Mouse (Mus musculus) forebrain, embryonic 15.5 days (tissue): ENCODE results near the gene Zfp428. TPM values are rescaled to one million over a fixed set of nuclear protein-coding genes. Genes with fewer than 3 reads are reported as not detected.

Source experiments
- ATAC-seq: fragments of 200-750 bp; cut with Nextera tagmentation; replicated peaks from 2 replicates; pipeline ENCODE4 v1.8.0; 2017; ENCODE audit warnings: mild to moderate bottlenecking, moderate TSS enrichment, moderate library complexity
- H3K27ac ChIP-seq: fragments of 300-500 bp; sonication (generic); replicated peaks from 2 replicates; pipeline ENCODE4 v1.5.1; 2015; ENCODE audit warnings: mild to moderate bottlenecking, inconsistent platforms
- H3K27me3 ChIP-seq: fragments of 300-500 bp; sonication (generic); 2 replicates; pipeline ENCODE4 v1.6.1; 2015; ENCODE audit warnings: inconsistent platforms
- H3K36me3 ChIP-seq: fragments of 300-500 bp; sonication (generic); 2 replicates; pipeline ENCODE4 v1.6.1; 2015; ENCODE audit warnings: mild to moderate bottlenecking, inconsistent platforms
- H3K4me1 ChIP-seq: fragments of 300-500 bp; sonication (generic); 2 replicates; pipeline ENCODE4 v1.6.1; 2015; ENCODE audit warnings: inconsistent platforms
- H3K4me2 ChIP-seq: fragments of 300-500 bp; sonication (generic); replicated peaks from 2 replicates; pipeline ENCODE4 v1.6.1; 2015; ENCODE audit warnings: mild to moderate bottlenecking, inconsistent platforms
- H3K4me3 ChIP-seq: fragments of 300-500 bp; sonication (generic); 2 replicates; pipeline ENCODE4 v1.5.1; 2015; ENCODE audit warnings: mild to moderate bottlenecking, inconsistent platforms
- H3K9ac ChIP-seq: fragments of 300-500 bp; sonication (generic); replicated peaks from 2 replicates; pipeline ENCODE4 v1.6.1; 2015; ENCODE audit warnings: mild to moderate bottlenecking, inconsistent platforms
- H3K9me3 ChIP-seq: fragments of 300-500 bp; sonication (generic); 2 replicates; pipeline ENCODE4 v1.6.1; 2016; ENCODE audit warnings: inconsistent platforms
- WGBS: fragments of 180-500 bp; shearing (Covaris S2); methylation state at CpG from one replicate; pipeline ENCODE4 v1.1.7; 2015; ENCODE audit warnings: mixed read lengths; 5-methylcytosine and 5-hydroxymethylcytosine counted together
- polyA plus RNA-seq: library from polyadenylated mRNA; unstranded; fragments of >200 nt; fragmentation: Nextera tagmentation; extraction: Ambion mirVana; gene quantifications from 2 replicates; pipeline ENCODE4 v1.2.1, GENCODE M21; 2015

The Zfp428 gene
- polyA plus RNA-seq = 296 and 306 TPM in 2 replicates

GRCm38 (mm10) chr7:24506838-24507725, at the start of gene Zfp428:
Gene Zfp428, plus strand, starts transcription at chr7:24507006.
- H3K9ac ChIP-seq = peak within 1 kb of the TSS; percentile 97
- peaks cover 54% of the 10 kb centered on the region for H3K4me1 ChIP-seq
- H3K4me2 ChIP-seq = peak within 1 kb of the TSS; percentile 52
- peak within 1 kb of the TSS; percentile 100 for H3K27ac ChIP-seq
- peak; percentile 91 for ATAC-seq
- H3K36me3 ChIP-seq = peaks cover 21% of the 10 kb centered on the region
- WGBS = under 1% methylated on average over 84 of the region's 84 CpGs
- H3K9me3 ChIP-seq = no peaks in the 10 kb centered on the region
- H3K4me3 ChIP-seq = peak within 1 kb of the TSS; percentile 82
- no peaks in the 10 kb centered on the region for H3K27me3 ChIP-seq

- Histone ChIP-seq H3K4me1 (0 out of 2 replicates have a peak, but pooled peaks cover 3% of the 10 kb centered on the region), H3K27ac (no peak overlapping the region), H3K4me3 (no peak overlapping the region), H3K9me3 (no peaks in the 10 kb centered on the region), H3K9ac (no peak overlapping the region), H3K4me2 (no peak overlapping the region), H3K27me3 (no peaks in the 10 kb centered on the region), H3K36me3 (no peaks in the 10 kb centered on the region)
- 67% methylated on average over 10 of the region's 10 CpGs for WGBS
- ATAC-seq = no peak
These were observed 49.0 kb upstream of the Zfp428 start for GRCm38 (mm10) chr7:24457726-24458370.

- Histone ChIP-seq H3K9me3 (no peaks in the 10 kb centered on the region), H3K27ac (no peak overlapping the region), H3K4me1 (0 out of 2 replicates have a peak, but pooled peaks cover 3% of the 10 kb centered on the region), H3K4me2 (no peak overlapping the region), H3K36me3 (no peaks in the 10 kb centered on the region), H3K9ac (no peak overlapping the region), H3K27me3 (no peaks in the 10 kb centered on the region; the same call in 1 of the 2 replicates), H3K4me3 (no peak overlapping the region)
- 85% methylated on average over 5 of the region's 5 CpGs for WGBS
- no peak for ATAC-seq
These were observed 47.4 kb upstream of the Zfp428 start for GRCm38 (mm10) chr7:24459440-24459839.

GRCm38 (mm10) chr7:24459843-24460242, 47.0 kb upstream of the Zfp428 start:
- WGBS = 77% methylated on average over 3 of the region's 3 CpGs

GRCm38 (mm10) chr7:24461376-24462051, 45.3 kb upstream of the Zfp428 start:
- ATAC-seq = no peak
- 70% methylated on average over 14 of the region's 14 CpGs for WGBS
- H3K4me3 ChIP-seq = no peak overlapping the region

More at GRCm38 (mm10) chr7:24459843-24460242, 47.0 kb upstream of the Zfp428 start:
- no peak for ATAC-seq
- Histone ChIP-seq H3K4me3 (no peak overlapping the region), H3K4me2 (no peak overlapping the region), H3K9ac (no peak overlapping the region), H3K9me3 (no peaks in the 10 kb centered on the region), H3K4me1 (0 out of 2 replicates have a peak, but pooled peaks cover 3% of the 10 kb centered on the region), H3K27ac (no peak overlapping the region), H3K36me3 (no peaks in the 10 kb centered on the region), H3K27me3 (no peaks in the 10 kb centered on the region; the same call in 1 of the 2 replicates)

GRCm38 (mm10) chr7:24462388-24463319, 44.2 kb upstream of the Zfp428 start, which contains the start of gene Plaur:
Gene Plaur, plus strand, starts transcription at chr7:24462484.
- no peaks in the 10 kb centered on the region for H3K9me3 ChIP-seq
- peak within 1 kb of the TSS; percentile 19; the same call in 1 of the 2 replicates for H3K4me2 ChIP-seq
- no peak for ATAC-seq
- no peak within 1 kb of the TSS for H3K4me3 ChIP-seq
- H3K27ac ChIP-seq = no peak within 1 kb of the TSS
- H3K27me3 ChIP-seq = no peaks in the 10 kb centered on the region; the same call in 1 of the 2 replicates
- WGBS = 9% methylated on average over 26 of the region's 27 CpGs
- no peaks in the 10 kb centered on the region for H3K36me3 ChIP-seq
- 0 out of 2 replicates have a peak, but pooled peaks cover 3% of the 10 kb centered on the region for H3K4me1 ChIP-seq
- H3K9ac ChIP-seq = no peak within 1 kb of the TSS; the same call in 1 of the 2 replicates

More at GRCm38 (mm10) chr7:24461376-24462051, 45.3 kb upstream of the Zfp428 start:
- Histone ChIP-seq H3K9me3 (no peaks in the 10 kb centered on the region), H3K27me3 (no peaks in the 10 kb centered on the region; the same call in 1 of the 2 replicates), H3K4me1 (0 out of 2 replicates have a peak, but pooled peaks cover 3% of the 10 kb centered on the region), H3K36me3 (no peaks in the 10 kb centered on the region), H3K9ac (no peak overlapping the region), H3K27ac (no peak overlapping the region), H3K4me2 (no peak overlapping the region)

GRCm38 (mm10) chr7:24466835-24467234, 40.0 kb upstream of the Zfp428 start:
- Histone ChIP-seq H3K4me3 (no peak overlapping the region), H3K9ac (no peak overlapping the region), H3K27ac (no peak overlapping the region), H3K4me1 (0 out of 2 replicates have a peak, but pooled peaks cover 3% of the 10 kb centered on the region), H3K9me3 (no peaks in the 10 kb centered on the region), H3K36me3 (no peaks in the 10 kb centered on the region), H3K4me2 (no peak overlapping the region), H3K27me3 (no peaks in the 10 kb centered on the region; the same call in 1 of the 2 replicates)
- 93% methylated on average over 6 of the region's 6 CpGs for WGBS
- no peak for ATAC-seq

GRCm38 (mm10) chr7:24467886-24468285, 38.9 kb upstream of the Zfp428 start:
- Histone ChIP-seq H3K27me3 (no peaks in the 10 kb centered on the region; the same call in 1 of the 2 replicates), H3K36me3 (no peaks in the 10 kb centered on the region), H3K4me3 (no peak overlapping the region), H3K4me2 (no peak overlapping the region), H3K27ac (no peak overlapping the region), H3K9ac (no peak overlapping the region), H3K9me3 (no peaks in the 10 kb centered on the region), H3K4me1 (no peaks in the 10 kb centered on the region)
- no peak for ATAC-seq
- 85% methylated on average over 5 of the region's 5 CpGs for WGBS

- 89% methylated on average over 3 of the region's 3 CpGs for WGBS
- no peak for ATAC-seq
These were observed 37.7 kb upstream of the Zfp428 start for GRCm38 (mm10) chr7:24469126-24469525.

GRCm38 (mm10) chr7:24470356-24470755, 36.5 kb upstream of the Zfp428 start:
- no peaks in the 10 kb centered on the region for H3K36me3 ChIP-seq
- no peak for ATAC-seq
- H3K27me3 ChIP-seq = no peaks in the 10 kb centered on the region
- WGBS = 94% methylated on average over 7 of the region's 7 CpGs
- H3K9me3 ChIP-seq = no peaks in the 10 kb centered on the region
- no peak overlapping the region for H3K4me2 ChIP-seq
- peaks cover 8% of the 10 kb centered on the region for H3K4me1 ChIP-seq
- H3K9ac ChIP-seq = no peak overlapping the region
- no peak overlapping the region for H3K4me3 ChIP-seq
- H3K27ac ChIP-seq = no peak overlapping the region

More at GRCm38 (mm10) chr7:24469126-24469525, 37.7 kb upstream of the Zfp428 start:
- no peak overlapping the region for H3K9ac ChIP-seq
- H3K4me3 ChIP-seq = no peak overlapping the region
- no peaks in the 10 kb centered on the region; the same call in 1 of the 2 replicates for H3K27me3 ChIP-seq
- no peaks in the 10 kb centered on the region for H3K9me3 ChIP-seq
- peaks cover 1% of the 10 kb centered on the region; the same call in 1 of the 2 replicates for H3K4me1 ChIP-seq
- H3K4me2 ChIP-seq = no peak overlapping the region
- no peaks in the 10 kb centered on the region for H3K36me3 ChIP-seq
- H3K27ac ChIP-seq = no peak overlapping the region
